Mouse (Mus musculus): ENCODE results near the gene Mrnip.

DNA sequence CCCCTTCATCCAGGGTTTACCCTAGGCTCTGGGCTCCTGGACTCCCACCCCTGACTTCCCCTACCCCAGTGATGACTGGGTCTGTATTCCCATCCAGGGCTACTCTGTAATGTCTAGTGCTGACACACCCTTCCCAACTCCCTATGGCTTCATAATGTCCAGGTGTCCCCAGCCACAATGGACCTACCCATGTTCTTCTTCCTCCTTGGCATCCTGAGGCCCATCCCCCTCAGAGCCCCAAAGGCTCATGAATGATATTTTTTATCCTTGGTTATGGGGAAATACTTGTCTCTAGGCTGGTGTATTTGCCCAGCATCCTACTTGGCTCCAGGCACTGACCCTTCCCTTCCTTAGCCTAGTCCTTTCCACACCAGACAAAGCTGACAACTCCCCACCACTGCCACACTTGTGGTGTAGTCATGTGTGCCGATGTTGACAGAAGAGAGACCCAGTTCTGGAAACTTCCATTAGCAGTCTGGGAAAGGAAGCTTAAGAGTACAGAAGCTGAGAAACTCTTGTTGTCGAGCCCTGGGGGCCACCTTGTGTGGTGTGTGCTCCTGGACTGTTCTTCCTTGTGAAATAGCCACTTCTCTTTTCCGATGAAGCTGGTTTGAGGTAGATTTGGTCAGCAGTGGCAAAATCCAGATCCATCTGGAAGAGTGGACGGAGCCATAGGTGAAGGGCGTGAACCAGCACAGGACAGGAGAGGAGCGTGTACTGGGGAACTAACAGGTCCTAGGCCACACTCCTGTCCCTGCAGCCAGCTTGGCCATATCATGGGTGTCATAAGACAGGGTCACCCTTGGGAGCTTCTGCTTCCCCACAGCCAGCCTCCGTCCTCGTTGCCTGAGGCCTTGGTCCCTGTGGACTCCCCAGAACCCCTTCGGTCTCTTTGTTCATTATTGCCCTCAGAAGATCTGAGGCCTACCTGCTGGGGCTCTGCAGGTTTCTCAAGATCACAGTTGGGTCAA is 64.9 kb downstream of the Mrnip start:
- no peak for TF ChIP-seq POLR2A (IDR thresholded peaks at IDR 0.05; ENCODE audit: low read depth, low read length)
- TF ChIP-seq CTCF (IDR thresholded peaks at IDR 0.05; ENCODE audit: extremely low read depth, insufficient read length, insufficient replicate concordance, low read depth, low read length): no peak
